Mouse (Mus musculus): Measurements from ENCODE around the gene Ryr3.
"Not testable (repeated sequence)": the region's sequence is repeated elsewhere in the genome, so short reads cannot be mapped to it uniquely, and the experiment has no call there.

Gene Ryr3

DNA sequence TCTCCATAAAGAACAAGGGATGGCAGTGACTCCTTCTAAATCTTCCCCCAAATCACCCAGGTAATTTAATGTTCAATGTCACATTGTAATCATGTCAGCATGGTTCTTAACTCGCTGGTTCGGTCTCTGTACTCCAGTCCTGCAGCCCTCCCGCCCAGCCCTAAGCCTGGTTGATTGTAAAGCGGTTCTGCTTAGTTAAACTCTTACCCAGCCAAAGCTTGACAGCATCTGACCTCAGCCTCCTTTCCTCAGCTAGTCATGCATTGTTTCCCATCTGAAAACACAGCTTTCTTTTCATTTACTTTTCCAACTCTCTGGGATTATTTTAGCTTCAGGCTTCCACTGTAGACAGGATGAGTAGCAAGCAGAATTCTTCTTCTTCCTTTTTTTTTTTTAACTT lies 121.7 kb downstream of the Ryr3 start:
- no peak for DNase-seq (ENCODE audit: low spot score in 2 of 2)

DNA sequence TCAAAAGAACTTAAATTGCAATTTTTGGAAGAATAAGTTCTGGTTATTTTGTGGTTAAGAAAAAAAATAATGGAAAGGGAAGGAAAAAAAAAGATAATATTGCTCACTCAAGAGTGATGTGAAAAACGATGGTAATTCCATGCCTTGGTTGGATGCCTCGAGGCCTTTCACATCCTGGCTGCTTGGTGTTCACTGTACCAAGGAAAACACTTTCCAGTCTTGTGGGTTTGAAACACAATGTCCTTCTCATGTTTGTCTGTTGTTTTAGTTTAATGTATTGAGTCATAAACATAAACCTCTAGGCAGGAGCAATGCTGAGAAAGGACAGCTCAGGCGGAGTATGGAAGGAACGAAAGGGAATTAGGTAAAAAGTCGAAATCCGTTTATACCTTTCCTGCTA lies 122.8 kb downstream of the Ryr3 start:
- no peak for DNase-seq (ENCODE audit: low spot score in 2 of 2)

DNA sequence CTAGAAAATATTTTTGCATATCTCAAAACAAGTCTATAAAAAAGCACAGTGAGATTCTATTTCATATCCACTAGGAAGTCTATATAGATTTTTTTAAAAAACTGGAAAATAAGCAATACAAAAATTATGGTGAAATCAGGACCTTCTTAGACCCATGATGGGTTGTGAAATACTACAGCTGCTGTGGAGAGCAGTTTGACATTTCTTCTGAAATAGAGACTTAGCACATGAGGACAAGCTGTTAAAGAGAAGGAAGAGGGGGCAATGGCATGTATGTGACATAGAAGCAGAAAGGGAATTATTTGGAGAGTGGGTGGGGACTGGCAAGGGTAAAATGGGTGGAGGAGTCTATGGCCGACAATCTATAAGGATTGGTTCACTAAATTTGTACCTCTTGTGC lies 124.1 kb downstream of the Ryr3 start:
- no peak for DNase-seq (ENCODE audit: low spot score in 2 of 2)

DNA sequence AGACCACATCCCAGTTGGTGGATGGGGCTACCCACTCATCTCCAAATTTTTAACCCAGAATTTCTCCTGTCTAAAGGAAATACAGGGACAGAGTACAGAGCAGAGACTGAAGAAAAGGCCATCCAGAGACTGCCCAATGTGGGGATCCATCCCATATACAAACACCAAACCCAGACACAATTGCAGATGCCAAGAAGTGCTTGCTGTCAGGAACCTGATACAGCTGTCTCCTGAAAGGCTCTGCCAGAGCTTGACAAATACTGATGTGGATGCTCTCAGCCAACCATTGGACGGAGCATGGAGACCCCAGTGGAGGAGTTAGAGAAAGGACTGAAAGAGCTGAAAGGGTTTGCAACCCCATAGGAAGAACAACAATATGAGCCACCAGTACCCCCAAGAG lies 125.6 kb downstream of the Ryr3 start:
- not testable (repeated sequence) for DNase-seq (ENCODE audit: low spot score in 2 of 2)

DNA sequence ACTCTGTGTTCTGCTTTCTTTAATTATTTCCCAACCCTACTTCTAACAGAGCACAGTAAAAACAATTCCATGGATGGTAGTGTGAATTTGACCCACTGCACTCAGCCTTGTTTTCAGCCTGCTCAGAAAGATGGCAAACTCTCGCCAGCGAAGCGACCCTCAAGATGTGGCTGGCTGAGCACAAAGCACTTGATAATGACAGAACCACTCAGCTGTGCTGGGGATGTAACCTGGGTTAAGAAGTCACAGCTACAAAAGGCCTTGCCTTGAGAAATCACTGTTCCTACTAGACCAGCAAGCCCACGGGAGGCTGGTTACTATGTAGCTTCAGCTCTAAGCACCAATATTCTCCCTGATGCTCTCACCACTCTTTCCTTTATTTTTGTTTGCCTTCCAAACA lies 140.5 kb downstream of the Ryr3 start:
- DNase-seq (ENCODE audit: low spot score in 2 of 2): no peak

DNA sequence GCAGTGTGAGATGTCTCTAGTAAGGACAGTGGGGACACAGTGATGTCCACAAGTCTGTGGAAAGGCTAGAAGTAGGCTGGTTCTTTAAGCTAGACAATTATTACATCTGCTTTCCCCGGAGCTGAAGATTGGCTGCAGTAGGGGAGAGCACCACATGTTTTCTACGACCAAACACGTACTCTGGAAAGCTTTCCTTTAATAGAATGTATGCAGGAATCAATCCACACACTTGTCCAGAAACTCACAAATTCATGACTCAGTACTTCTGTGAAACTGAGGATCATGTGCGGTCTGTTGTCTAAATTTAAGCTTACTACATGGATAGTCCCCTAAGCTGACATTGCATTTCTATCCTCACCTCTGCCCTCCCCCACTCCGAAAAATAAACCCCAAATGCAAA lies 157.5 kb downstream of the Ryr3 start:
- no peak for DNase-seq (ENCODE audit: low spot score in 2 of 2)

DNA sequence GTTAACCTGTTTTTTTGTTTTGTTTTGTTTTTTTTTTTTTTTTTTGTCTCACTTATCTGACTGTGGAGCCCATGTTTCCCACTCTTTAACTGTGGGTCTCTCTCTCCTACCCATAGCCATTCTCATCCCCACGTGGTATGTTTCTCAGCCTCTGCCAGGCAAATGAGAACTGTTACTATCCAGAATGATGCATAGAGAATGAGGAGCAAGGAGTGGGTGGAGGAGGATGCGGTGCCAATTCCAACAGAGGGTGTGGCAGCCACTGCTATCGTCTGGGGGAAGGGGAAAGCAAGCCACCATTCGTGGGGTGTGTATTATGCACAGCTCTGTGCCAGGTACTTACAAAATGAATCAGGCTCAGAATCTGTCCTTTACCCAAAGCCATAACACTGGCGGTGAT lies 158.0 kb downstream of the Ryr3 start:
- no peak for DNase-seq (ENCODE audit: low spot score in 2 of 2)

DNA sequence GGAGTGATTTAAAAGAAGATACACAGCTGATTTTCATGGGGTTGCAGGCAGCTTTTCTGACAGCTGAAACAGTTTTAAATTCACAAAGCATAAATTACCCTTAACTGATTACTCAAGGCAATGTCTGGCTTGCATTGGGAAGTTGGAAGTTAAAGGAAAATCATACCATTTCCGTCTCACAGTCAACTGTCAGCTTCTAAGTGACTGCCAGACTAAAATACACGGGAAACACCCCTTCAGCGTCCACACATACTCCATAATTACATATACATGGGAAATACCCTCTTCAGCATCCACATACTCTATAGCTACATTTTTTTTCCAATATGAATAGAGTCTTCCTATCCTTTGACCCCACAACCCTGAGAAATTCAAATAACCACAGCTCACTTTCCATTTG lies 158.8 kb downstream of the Ryr3 start:
- no peak for DNase-seq (ENCODE audit: low spot score in 2 of 2)

DNA sequence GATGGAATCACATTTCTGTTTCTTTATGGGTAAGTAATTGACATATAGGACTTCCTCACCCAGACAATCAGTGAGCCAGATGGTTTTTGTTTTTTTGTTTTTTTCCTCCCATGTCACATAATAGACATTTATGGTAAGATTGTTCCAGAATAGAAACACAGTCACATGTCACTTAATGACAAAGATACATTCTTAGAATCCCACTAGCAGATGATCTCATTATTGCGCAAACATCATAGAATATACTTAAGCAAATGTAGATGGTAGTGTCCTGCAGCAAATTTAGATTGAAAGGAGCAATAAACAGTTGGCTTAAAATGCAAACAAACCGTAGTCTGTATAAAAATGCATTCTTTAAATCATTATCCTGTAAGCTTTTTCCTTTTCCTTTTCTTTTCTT lies 161.3 kb downstream of the Ryr3 start:
- DNase-seq (ENCODE audit: low spot score in 2 of 2): no peak

DNA sequence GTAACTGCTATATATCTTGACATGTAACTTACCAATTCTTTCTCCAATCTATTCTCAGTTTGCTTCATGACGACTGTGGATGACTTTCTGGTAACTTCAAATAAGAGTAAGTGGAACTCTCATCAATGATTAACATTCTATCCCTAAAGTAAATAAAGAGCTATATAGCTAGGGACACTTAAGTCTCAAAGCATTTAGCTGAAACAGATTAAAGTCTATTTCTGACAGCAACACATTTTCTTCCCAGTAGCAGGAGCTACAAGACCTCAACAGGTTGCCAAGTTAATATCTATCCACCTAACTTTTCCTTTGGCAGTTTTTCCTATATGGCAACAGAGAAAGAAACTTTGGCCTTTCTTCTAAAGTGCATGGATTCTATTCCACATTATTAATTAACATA lies 167.1 kb downstream of the Ryr3 start:
- no peak for DNase-seq (ENCODE audit: low spot score in 2 of 2)

DNA sequence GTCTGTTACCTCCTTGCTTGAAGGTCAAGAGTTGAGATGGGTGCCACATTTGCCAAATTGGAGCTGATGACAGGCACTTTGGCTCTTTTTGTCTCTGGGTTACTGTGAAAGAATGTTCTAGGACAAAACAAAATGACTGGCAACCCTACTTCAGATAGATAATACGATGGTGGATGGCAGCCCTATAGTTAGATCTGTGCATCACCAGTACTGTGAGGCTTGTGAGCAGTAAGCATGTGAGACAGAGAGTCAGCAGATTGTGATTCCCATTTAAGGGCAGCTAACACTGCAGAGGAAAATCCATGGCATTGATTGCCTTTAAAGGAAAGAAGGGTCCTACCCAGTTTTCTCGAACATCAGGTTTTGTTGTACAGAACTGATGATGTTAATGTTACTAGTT lies 180.3 kb downstream of the Ryr3 start:
- no peak for DNase-seq (ENCODE audit: low spot score in 2 of 2)

DNA sequence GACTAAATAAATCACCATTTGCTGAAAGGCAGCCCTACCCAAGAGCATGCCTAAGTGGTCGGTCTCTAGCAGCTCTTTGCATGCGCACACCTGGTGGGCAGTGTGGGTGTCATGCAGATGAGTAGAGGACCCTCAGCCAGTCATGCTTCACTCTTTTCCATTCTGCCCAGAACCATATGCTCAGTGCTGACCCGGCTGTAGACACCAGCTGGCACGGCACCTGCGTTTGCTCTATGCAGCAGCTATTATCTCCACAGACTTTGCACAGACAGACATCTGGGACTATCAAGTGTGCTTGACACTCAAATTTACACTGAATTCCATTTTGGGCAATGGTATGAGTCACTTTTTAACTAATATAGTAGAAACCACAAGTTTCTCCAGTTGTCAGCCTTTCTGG lies 186.2 kb downstream of the Ryr3 start:
- no peak for DNase-seq (ENCODE audit: low spot score in 2 of 2)

DNA sequence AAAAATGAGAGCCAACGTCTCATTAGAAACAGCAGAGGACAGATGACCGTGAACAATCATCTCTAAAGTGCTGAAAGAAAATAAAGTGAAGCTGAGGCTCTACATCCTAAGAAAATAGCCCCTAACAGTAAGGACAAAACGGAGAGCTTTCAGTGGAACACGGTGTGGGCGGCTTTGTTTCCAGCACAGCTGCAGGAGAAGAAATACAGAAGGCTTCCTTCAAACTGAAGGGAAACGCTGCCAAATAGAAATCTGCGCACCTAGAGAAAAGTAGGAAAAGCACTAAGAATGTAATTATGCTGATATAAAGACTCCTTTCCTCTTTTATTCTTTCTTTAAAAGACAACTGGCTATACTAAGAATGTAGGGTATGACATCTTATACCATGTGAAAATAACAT lies 197.0 kb downstream of the Ryr3 start:
- no peak for DNase-seq (ENCODE audit: low spot score in 2 of 2)

DNA sequence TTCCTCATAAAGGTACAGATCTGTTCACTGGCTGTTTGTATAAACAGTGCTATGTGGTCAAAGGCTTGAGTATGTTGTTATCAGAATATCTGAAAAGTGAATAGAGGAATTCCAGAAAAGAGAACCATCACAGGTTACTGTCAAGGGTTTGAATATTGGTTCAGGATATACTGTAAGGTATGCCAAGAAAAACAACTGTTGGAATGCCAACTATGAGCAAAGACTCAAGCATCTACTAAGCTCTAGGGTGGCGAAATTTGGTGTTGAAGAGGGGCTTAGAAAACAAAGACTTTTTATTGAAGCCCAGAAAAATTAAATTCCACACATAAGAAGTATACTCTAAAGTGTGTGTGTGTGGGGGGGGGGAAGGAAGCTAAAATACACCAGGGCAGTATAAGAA lies 198.6 kb downstream of the Ryr3 start:
- DNase-seq (ENCODE audit: low spot score in 2 of 2): no peak

DNA sequence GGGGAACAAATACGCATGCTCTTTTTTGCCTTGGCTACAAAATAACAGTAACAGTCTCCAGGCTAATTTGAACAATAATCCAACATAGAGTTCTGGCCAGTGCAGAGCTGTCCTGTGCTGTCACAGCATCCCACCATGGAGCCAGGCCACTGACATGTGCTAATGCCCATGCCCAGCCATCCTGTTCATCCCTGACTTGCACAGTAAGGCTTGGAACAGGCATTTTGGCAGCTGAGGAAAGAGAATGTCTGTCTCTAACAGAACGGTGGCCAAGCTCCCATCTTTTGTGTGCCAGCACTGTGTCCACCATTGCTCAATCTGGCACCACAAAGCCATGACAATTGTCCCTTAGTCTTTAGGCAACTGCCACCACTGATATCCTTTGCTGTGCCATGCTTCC lies 200.7 kb downstream of the Ryr3 start:
- no peak for DNase-seq (ENCODE audit: low spot score in 2 of 2)

DNA sequence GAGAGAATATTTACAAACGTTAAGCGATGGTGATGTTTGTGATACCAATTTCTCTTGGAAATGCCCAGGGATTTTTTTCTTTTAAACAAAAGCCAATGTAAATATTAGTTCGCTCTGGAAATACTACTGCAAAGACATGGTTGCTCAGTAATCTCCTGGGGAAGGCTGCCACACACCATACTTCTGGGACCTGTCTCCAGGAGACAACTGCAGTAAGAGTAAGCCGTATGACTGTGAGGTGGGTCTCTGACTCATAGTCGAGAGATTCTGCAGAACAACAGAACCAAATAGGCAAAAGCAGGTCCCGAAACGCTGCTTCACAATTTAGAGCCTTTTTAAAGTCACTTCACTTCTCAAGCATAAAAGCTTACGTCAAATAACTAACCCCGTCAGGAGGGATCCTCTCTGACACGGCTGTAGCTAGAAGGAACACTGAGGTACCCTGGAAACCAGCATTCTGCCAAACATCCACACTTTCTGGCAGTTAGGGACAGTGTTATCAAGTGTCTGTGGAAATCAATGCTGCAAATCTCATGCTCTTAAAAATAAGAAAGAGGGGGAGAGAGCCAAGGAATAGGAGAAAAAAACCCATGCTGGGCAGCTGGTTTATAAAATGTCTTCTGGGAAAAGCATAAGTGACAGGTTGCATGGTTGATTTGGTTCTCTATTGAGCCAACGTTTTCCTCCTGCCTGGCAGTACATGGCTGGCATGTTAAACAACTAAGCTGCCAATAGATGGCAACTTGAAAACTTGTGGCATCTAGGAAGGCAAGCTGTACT lies 207.7 kb downstream of the Ryr3 start:
- no peak for DNase-seq (ENCODE audit: low spot score in 2 of 2)

DNA sequence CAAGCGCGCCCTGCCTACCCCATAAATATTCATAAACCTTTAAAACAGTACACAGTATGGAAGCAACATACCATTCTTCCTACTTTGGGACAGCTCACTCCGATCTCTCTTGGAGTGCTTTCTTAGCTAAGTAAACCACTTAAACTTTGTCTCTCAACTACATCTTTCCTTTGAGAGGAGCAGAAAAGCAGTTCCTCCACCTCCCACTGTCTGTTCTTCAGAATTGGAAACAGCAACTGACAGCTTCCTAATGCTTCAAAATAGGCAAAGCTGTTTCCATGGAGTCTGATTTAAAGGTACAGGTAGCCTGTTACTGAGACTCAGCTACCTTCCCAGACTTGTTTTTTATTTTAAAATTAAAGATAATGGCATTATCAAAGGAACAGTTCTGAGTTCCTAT lies 218.4 kb downstream of the Ryr3 start:
- no peak for DNase-seq (ENCODE audit: low spot score in 2 of 2)

DNA sequence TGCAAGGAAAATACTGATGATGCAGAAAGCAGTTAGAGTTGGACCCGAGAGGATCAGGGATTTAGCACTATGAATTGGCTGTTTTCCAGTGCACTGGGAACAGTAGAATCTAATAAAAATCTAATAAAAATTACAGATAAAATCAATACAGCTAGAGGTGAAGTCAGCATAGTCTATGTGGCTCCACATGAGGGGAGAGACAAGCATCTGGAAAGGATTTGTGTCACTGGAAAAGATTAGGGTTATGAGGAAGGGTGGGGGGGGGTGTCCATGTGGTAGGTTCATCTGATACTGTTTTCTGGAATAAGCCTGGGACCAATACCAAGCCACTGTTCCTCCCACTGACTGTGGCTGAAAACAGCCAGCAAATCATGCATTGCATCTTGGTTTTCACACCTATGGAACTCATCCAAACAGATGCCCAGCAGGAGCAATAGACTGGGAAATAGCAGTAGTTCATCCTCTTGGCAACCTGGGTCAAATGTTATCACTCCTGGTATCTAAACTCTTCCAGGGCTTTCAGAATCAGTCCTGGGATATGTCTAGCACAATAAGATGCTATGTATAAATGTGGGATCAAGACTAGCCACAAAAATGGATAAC lies 233.9 kb downstream of the Ryr3 start:
- DNase-seq (ENCODE audit: low spot score in 2 of 2): no peak

DNA sequence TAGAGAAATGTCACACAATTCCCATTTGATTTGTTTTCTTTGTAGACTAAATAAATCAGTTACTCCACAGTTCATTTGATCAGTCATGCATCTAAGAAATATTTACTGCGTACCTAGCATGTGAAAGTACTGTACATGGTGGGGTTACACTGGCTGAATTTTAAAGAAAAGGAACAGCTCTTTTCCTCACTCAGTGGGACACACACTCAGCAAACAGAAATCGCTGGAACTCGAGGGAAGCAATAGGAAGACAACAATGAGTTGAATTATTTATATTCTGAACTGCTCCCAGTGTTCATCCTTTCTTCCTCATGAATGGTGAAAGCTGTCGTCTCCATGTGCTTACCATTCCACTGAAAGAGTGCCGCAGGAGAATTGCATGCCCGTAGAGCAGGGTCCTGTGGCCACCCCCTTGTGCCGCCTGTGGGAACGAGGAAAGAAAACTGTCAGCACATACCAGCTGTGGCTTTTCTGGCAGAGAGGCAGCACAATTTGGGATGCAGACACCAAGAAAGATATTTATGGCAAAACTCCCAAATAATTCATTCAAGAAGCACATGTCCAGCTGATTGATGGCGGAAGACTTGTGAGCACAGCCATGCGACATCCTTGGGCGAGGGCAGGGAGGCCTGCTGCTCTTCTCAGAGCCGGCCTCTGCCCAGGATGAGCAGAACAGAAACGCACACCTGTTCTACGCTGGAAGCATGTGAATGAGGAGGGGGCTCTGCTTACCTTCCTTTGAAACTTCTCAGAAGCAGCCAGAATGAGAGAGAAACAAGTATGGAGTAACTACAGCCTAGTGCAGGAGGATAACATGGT lies 249.9 kb downstream of the Ryr3 start:
- no peak for DNase-seq (ENCODE audit: low spot score in 2 of 2)

DNA sequence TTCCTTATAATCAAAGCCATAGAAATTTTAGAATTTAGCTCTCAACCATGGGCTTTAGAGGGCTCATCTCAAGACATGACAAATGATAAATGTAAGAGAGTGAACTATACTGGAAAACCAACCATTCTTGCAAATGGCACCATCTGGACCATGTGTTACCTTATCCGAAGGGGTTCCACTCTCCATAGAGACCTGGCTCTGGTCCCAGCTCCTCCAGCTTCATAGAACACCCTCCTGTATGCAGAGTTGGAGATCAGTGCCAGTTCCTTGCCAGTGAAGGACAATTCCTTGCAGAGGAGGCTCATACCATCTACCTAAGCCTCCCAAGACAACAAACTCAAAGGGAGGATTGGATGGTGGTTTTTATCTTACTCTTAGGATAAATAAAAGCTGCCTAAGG lies 268.0 kb downstream of the Ryr3 start:
- DNase-seq (ENCODE audit: low spot score in 2 of 2): no peak

DNA sequence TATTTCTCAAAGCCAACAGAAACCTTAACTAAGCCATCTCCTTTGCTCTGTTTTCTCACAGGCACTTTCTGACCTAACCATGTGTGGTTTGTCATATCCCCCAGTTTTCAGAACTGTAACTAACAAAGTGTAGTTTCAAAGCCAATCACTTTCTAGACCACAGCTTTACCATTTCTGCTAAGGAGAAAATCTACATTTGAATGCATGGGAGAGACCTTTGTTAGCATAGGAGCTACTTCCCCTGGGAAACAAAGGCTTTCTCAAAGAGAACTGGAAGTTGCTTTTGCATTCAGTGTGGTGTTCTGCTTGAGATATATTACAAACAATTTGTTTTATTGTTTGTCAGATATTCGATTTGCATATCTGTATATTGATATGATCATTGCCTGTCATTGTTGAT lies 285.1 kb downstream of the Ryr3 start:
- no peak for DNase-seq (ENCODE audit: low spot score in 2 of 2)

DNA sequence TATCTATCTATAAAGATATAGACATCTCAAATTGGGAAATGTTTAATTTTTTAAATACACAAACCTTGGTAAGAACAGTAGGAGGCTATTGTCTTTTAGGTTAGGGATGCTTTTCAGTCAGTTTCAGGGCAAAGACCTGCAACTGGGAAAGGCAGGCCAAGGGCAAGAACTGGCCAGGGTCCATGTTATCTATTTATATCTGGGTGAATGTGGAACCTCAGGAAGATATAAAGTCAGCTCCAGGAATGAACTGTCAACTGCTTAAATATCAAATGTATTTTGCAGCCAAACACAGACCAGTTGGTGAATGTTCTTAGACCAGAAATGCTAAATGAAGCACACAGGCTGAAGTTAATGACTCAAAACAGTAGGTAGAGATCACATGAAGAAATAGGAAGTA lies 303.1 kb downstream of the Ryr3 start:
- no peak for DNase-seq (ENCODE audit: low spot score in 2 of 2)

DNA sequence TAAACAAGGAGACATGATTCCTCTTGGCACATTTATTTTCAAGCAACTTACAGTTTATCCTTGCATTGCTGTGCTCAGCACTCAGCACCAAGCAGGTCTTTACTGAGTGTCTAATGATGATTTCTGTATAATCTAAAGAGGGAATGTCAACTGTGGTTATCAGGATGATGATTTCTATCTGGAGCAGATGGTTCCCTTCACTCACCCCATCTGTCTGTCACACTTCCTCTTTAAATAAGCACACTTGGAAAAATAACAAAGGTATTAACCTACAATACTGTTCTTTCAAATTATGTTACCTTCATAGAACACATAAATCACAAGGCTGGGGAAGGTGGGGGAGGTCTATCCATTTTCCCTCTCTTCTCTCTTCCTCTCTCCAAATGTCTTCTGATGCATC lies 304.3 kb downstream of the Ryr3 start:
- no peak for DNase-seq (ENCODE audit: low spot score in 2 of 2)
